Mouse (Mus musculus): ENCODE results near the gene Zbtb12.

DNA sequence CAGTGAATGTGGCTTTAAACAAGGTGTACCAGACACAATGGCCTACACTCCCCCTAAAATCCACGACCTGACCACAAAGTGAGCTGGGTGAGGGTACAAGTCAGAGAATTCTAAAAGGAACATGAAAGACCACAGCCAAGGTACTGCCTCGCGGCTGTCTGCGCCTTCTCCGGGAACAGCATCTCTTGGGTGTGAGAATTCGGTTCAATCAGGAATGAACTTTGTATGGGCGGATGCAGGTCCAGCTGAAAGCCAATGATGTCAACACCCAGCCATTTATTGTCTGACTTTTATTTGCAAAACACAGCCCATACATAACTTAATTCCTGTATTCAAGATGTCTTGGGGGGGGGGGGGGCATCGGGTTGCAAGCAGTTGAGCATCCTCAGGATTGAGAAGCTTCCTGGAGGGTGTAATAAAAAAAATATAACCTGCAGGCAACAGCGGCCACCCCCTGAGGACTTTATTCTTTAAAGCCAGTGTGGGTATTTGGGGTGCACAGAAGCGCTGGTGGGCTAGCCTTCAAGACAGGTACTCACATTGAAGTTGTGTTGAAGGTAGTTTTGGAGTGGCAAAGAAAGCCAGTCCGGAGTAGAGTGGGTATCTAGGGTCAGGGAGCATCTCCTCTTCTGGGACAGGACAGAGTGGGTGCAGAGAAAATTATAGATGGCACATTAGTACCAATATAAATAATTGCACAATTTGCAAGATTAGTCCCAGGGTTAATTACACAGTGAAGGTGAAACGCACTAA, 14.0 kb downstream of the Zbtb12 start:
- TF ChIP-seq TAL1 (IDR thresholded peaks at IDR 0.05; ENCODE audit: low read length) = no peak
- TF ChIP-seq GATA1 (IDR thresholded peaks at IDR 0.05; ENCODE audit: low read length) = no peak

Data from erythroblast, embryonic 14.5 days (primary cell).